Mouse (Mus musculus) myocyte (in vitro differentiated cells): ENCODE measurements around the gene Tgfbr1.

Source experiments
- E2F4 ChIP-seq: IDR thresholded peaks from one replicate; pipeline ENCODE4 v1.6.1; 2011; ENCODE audit warnings: mild to moderate bottlenecking, control low read depth, moderate library complexity; ENCODE audit not compliant: insufficient read depth
- MAX ChIP-seq: IDR thresholded peaks from one replicate; pipeline ENCODE4 v1.6.1; 2011; ENCODE audit warnings: low read depth, mild to moderate bottlenecking, control low read depth
- MYOD1 ChIP-seq, 3 experiments: IDR thresholded peaks; one replicate each; pipeline ENCODE4 v1.6.1; 2011; ENCODE audit warnings: control low read depth in 2 of 3, low read depth in 2 of 3, mild to moderate bottlenecking in 2 of 3, moderate library complexity in 1 of 3; ENCODE audit not compliant: insufficient read length in 2 of 3, control insufficient read depth in 1 of 3
- MYOG ChIP-seq, 3 experiments: IDR thresholded peaks; one replicate each; pipeline ENCODE4 v1.6.1; 2011; ENCODE audit warnings: control low read depth in 2 of 3, low read depth in 2 of 3, mild to moderate bottlenecking in 2 of 3; ENCODE audit not compliant: insufficient read length in 2 of 3, control insufficient read depth in 1 of 3, insufficient read depth in 1 of 3
- POLR2A ChIP-seq: IDR thresholded peaks from one replicate; pipeline ENCODE4 v1.6.1; 2011; ENCODE audit warnings: low read depth, mild to moderate bottlenecking, control low read depth, moderate library complexity; ENCODE audit not compliant: insufficient read length
- POLR2AphosphoS2 ChIP-seq: IDR thresholded peaks from one replicate; pipeline ENCODE4 v1.6.1; 2011; ENCODE audit warnings: low read depth, control low read depth; ENCODE audit not compliant: insufficient read length
- TCF12 ChIP-seq: IDR thresholded peaks from one replicate; pipeline ENCODE4 v1.6.1; 2011; ENCODE audit warnings: mild to moderate bottlenecking, control low read depth; ENCODE audit not compliant: poor library complexity, insufficient read depth, severe bottlenecking

- TF ChIP-seq POLR2AphosphoS2 (no peak), MYOD1 (IDR thresholded peaks at IDR 0.05; ENCODE audit: control insufficient read depth in 1 of 3, insufficient read length in 2 of 3, low read depth in 2 of 3) (no peak), POLR2A (no peak), TCF12 (no peak), MYOG (IDR thresholded peaks at IDR 0.05; ENCODE audit: control insufficient read depth in 1 of 3, insufficient read depth in 1 of 3, insufficient read length in 2 of 3, low read depth in 2 of 3) (no peak), MAX (no peak), E2F4 (no peak)
These were observed 49.6 kb upstream of the Tgfbr1 start for GRCm38 (mm10) chr4:47303340-47303998.
